Mouse (Mus musculus): ENCODE data around the gene Gpha2. TPM values are rescaled to one million over a fixed set of nuclear protein-coding genes. Genes with fewer than 3 reads are reported as not detected.

Gene Gpha2
- total RNA-seq, 1 experiment, result 3.9 TPM

DNA sequence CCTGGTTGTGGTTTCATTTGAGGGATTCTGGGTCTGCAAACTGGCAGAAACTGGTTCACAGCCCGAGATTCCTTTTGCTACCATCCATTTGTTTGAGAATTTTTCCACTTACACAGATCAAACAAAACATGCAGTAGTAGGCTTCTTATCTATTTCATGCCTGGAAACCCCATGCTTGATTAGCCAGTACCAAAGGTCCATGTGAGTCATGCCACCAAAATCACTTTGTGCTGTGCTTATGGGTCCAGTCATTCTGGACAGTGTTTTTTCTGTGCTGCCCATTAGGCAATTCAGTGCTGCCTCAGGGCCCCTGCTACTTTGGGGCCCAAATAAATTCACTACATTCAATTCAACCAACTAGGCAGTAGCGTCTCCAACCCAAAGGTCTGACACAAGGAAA is 21.9 kb upstream of the Gpha2 start:
- H3K27ac ChIP-seq (ENCODE audit: insufficient read depth, low read depth, low read length, poor library complexity, severe bottlenecking), result no peak overlapping the region
- in situ Hi-C loops (cut with MboI; ENCODE audit: low sequenced_read_pairs in 2 of 2, unreplicated experiment in 2 of 2), result no loop called here
- DNase-seq (ENCODE audit: low read depth, low spot score), result no peak
- H3K36me3 ChIP-seq (ENCODE audit: control insufficient read depth, insufficient read depth, low read length, poor library complexity, severe bottlenecking), result no peaks in the 10 kb centered on the region
- no peak overlapping the region for H3K4me3 ChIP-seq (ENCODE audit: insufficient read depth in 1 of 2, low read depth in 1 of 2, low read length in 2 of 2, poor library complexity in 1 of 2, severe bottlenecking in 1 of 2)
- no peak for TF ChIP-seq CHD2 (IDR thresholded peaks at IDR 0.05; ENCODE audit: low read depth, low read length)
- no peak for TF ChIP-seq HCFC1 (IDR thresholded peaks at IDR 0.05; ENCODE audit: borderline replicate concordance, insufficient read depth, low read length)
- TF ChIP-seq ZC3H11A (IDR thresholded peaks at IDR 0.05; ENCODE audit: borderline replicate concordance, low read depth, low read length), result no peak
- TF ChIP-seq MAFK (IDR thresholded peaks at IDR 0.05; ENCODE audit: insufficient read depth, low read depth, low read length), result no peak
- TF ChIP-seq ZNF384 (IDR thresholded peaks at IDR 0.05; ENCODE audit: low read depth, low read length), result no peak
- H3K4me1 ChIP-seq (ENCODE audit: control insufficient read depth in 2 of 2, insufficient read depth in 2 of 2, low read length in 2 of 2, poor library complexity in 1 of 2), result no peaks in the 10 kb centered on the region
- no peaks in the 10 kb centered on the region for H3K9me3 ChIP-seq (ENCODE audit: control insufficient read depth, insufficient read depth, low read depth, low read length)
- no peak overlapping the region for H3K9ac ChIP-seq (ENCODE audit: insufficient read depth, low read depth, low read length, poor library complexity, severe bottlenecking)

DNA sequence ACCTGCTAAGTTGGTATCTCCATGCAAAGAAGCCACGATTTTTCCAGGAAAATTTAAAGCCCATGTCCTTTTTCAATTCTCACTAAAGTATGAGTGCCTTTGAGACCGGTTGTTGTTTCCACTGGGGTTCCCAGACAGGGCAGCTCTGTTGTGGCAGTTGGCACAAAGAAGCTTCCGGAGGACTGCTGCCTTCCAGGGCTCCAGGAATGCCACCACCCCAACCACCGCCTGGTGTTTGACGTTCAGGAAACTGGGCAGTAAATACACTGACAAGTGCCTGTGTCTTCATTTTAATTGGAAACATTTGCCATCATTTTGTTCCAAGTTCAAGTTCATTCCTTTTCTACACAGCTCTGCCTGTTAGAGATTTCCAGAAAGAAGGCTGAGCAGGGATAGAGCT is 19.5 kb upstream of the Gpha2 start:
- DNase-seq (ENCODE audit: low read depth, low spot score), result no peak
- TF ChIP-seq HCFC1 (IDR thresholded peaks at IDR 0.05; ENCODE audit: borderline replicate concordance, insufficient read depth, low read length), result no peak
- TF ChIP-seq ZC3H11A (IDR thresholded peaks at IDR 0.05; ENCODE audit: borderline replicate concordance, low read depth, low read length), result no peak
- no peak for TF ChIP-seq ZNF384 (IDR thresholded peaks at IDR 0.05; ENCODE audit: low read depth, low read length)
- TF ChIP-seq MAFK (IDR thresholded peaks at IDR 0.05; ENCODE audit: insufficient read depth, low read depth, low read length), result no peak
- TF ChIP-seq CHD2 (IDR thresholded peaks at IDR 0.05; ENCODE audit: low read depth, low read length), result no peak
- no peaks in the 10 kb centered on the region for H3K36me3 ChIP-seq (ENCODE audit: control insufficient read depth, insufficient read depth, low read length, poor library complexity, severe bottlenecking)
- H3K27ac ChIP-seq (ENCODE audit: insufficient read depth, low read depth, low read length, poor library complexity, severe bottlenecking), result no peak overlapping the region
- no peaks in the 10 kb centered on the region for H3K4me1 ChIP-seq (ENCODE audit: control insufficient read depth in 2 of 2, insufficient read depth in 2 of 2, low read length in 2 of 2, poor library complexity in 1 of 2)
- H3K9ac ChIP-seq (ENCODE audit: insufficient read depth, low read depth, low read length, poor library complexity, severe bottlenecking), result no peak overlapping the region
- H3K4me3 ChIP-seq (ENCODE audit: insufficient read depth in 1 of 2, low read depth in 1 of 2, low read length in 2 of 2, poor library complexity in 1 of 2, severe bottlenecking in 1 of 2), result no peak overlapping the region
- no peaks in the 10 kb centered on the region for H3K9me3 ChIP-seq (ENCODE audit: control insufficient read depth, insufficient read depth, low read depth, low read length)
- in situ Hi-C loops (cut with MboI; ENCODE audit: low sequenced_read_pairs in 2 of 2, unreplicated experiment in 2 of 2), result no loop called here

DNA sequence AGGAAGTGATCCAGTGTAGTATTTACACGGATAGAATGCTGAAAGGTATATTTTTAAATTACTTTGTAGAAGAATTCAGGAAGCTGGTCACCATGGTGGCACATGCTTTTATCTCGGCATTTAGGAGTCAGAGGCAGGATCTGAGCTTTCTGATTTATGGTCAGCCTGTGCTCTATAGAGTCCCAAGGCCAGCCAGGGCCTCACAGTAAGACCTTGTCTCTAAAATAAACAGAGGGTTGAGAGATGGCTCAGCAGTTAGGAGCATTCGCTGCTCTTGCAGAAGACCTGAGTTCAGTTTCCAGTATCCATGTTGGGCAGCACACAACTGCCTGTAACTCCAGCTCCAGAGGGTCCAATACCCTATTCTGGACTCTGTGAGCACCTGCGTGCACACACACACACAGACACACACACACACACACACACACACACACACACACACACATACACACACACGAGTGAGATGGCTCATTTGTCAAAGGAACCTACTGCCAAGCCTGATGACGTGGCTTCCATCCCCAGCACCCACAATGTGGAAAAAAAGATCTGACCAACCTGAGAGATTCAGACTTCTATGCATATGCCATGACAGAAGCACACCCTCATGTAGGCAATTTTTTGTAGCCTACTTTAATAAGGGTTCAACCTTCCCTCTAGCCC is 10.0 kb upstream of the Gpha2 start:
- in situ Hi-C loops (cut with MboI; ENCODE audit: low sequenced_read_pairs in 2 of 2, unreplicated experiment in 2 of 2), result no loop called here
- Histone ChIP-seq H3K36me3 (ENCODE audit: control insufficient read depth, insufficient read depth, low read length, poor library complexity, severe bottlenecking) (no peaks in the 10 kb centered on the region), H3K4me3 (ENCODE audit: insufficient read depth in 1 of 2, low read depth in 1 of 2, low read length in 2 of 2, poor library complexity in 1 of 2, severe bottlenecking in 1 of 2) (no peak overlapping the region), H3K27ac (ENCODE audit: insufficient read depth, low read depth, low read length, poor library complexity, severe bottlenecking) (no peak overlapping the region), H3K9ac (ENCODE audit: insufficient read depth, low read depth, low read length, poor library complexity, severe bottlenecking) (no peak overlapping the region), H3K4me1 (ENCODE audit: control insufficient read depth in 2 of 2, insufficient read depth in 2 of 2, low read length in 2 of 2, poor library complexity in 1 of 2) (no peaks in the 10 kb centered on the region), H3K9me3 (ENCODE audit: control insufficient read depth, insufficient read depth, low read depth, low read length) (no peaks in the 10 kb centered on the region)
- TF ChIP-seq CHD2 (IDR thresholded peaks at IDR 0.05; ENCODE audit: low read depth, low read length) (no peak), ZNF384 (IDR thresholded peaks at IDR 0.05; ENCODE audit: low read depth, low read length) (no peak), MAFK (IDR thresholded peaks at IDR 0.05; ENCODE audit: insufficient read depth, low read depth, low read length) (no peak), HCFC1 (IDR thresholded peaks at IDR 0.05; ENCODE audit: borderline replicate concordance, insufficient read depth, low read length) (no peak), ZC3H11A (IDR thresholded peaks at IDR 0.05; ENCODE audit: borderline replicate concordance, low read depth, low read length) (no peak)
- DNase-seq (ENCODE audit: low read depth, low spot score), result no peak

DNA sequence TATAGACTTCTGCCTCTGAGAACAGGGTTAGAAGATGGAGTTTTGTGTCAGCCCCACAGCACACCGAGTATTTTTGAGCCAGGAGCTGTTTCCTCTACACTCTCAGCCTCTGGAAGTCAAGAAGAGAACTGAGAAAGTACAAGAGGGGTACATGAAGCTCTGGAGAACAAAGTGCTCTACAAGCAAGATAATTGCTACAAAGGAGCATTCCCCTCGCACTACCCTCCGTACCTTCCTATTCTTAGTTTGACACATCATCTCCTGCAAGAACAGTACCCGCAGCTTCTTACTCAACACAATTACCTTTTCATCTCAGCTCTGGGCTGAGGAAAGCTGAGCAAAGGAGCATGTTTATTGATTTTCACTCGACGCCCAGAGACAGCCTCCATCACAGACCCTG is 7.6 kb upstream of the Gpha2 start:
- Histone ChIP-seq H3K36me3 (ENCODE audit: control insufficient read depth, insufficient read depth, low read length, poor library complexity, severe bottlenecking) (no peaks in the 10 kb centered on the region), H3K27ac (ENCODE audit: insufficient read depth, low read depth, low read length, poor library complexity, severe bottlenecking) (no peak overlapping the region), H3K4me1 (ENCODE audit: control insufficient read depth in 2 of 2, insufficient read depth in 2 of 2, low read length in 2 of 2, poor library complexity in 1 of 2) (no peaks in the 10 kb centered on the region), H3K9ac (ENCODE audit: insufficient read depth, low read depth, low read length, poor library complexity, severe bottlenecking) (no peak overlapping the region), H3K4me3 (ENCODE audit: insufficient read depth in 1 of 2, low read depth in 1 of 2, low read length in 2 of 2, poor library complexity in 1 of 2, severe bottlenecking in 1 of 2) (no peak overlapping the region), H3K9me3 (ENCODE audit: control insufficient read depth, insufficient read depth, low read depth, low read length) (no peaks in the 10 kb centered on the region)
- TF ChIP-seq HCFC1 (IDR thresholded peaks at IDR 0.05; ENCODE audit: borderline replicate concordance, insufficient read depth, low read length), result no peak
- DNase-seq (ENCODE audit: low read depth, low spot score), result no peak
- in situ Hi-C loops (cut with MboI; ENCODE audit: low sequenced_read_pairs in 2 of 2, unreplicated experiment in 2 of 2), result no loop called here

DNA sequence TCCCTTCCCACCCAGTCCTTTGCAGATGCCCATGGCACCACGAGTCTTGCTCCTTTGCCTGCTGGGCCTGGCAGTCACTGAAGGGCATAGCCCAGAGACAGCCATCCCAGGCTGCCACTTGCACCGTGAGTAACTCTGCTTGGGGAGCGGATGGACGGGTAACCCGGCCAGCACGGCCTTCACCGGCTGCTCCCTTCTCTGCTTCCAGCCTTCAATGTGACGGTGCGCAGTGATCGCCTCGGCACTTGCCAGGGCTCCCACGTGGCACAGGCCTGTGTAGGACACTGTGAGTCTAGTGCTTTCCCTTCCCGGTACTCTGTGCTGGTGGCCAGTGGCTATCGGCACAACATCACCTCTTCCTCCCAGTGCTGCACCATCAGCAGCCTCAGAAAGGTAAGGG is 583 bp downstream of the Gpha2 start:
- TF ChIP-seq ZNF384 (IDR thresholded peaks at IDR 0.05; ENCODE audit: low read depth, low read length) (no peak), MAFK (IDR thresholded peaks at IDR 0.05; ENCODE audit: insufficient read depth, low read depth, low read length) (no peak), HCFC1 (IDR thresholded peaks at IDR 0.05; ENCODE audit: borderline replicate concordance, insufficient read depth, low read length) (no peak)
- in situ Hi-C loops (cut with MboI; ENCODE audit: low sequenced_read_pairs in 2 of 2, unreplicated experiment in 2 of 2), result no loop called here
- Histone ChIP-seq H3K9me3 (ENCODE audit: control insufficient read depth, insufficient read depth, low read depth, low read length) (no peaks in the 10 kb centered on the region), H3K9ac (ENCODE audit: insufficient read depth, low read depth, low read length, poor library complexity, severe bottlenecking) (no peak overlapping the region), H3K4me3 (ENCODE audit: insufficient read depth in 1 of 2, low read depth in 1 of 2, low read length in 2 of 2, poor library complexity in 1 of 2, severe bottlenecking in 1 of 2) (no peak overlapping the region), H3K4me1 (ENCODE audit: control insufficient read depth in 2 of 2, insufficient read depth in 2 of 2, low read length in 2 of 2, poor library complexity in 1 of 2) (peaks cover 0 to 8% of the 10 kb centered on the region in 2 experiments; a peak in 3 of 4 replicates), H3K27ac (ENCODE audit: insufficient read depth, low read depth, low read length, poor library complexity, severe bottlenecking) (no peak overlapping the region), H3K36me3 (ENCODE audit: control insufficient read depth, insufficient read depth, low read length, poor library complexity, severe bottlenecking) (peaks cover 17% of the 10 kb centered on the region)
- no peak for DNase-seq (ENCODE audit: low read depth, low spot score)
